Comparison of ENCODE assay signal across 7 mouse cellular contexts in the genomic region with DNA sequence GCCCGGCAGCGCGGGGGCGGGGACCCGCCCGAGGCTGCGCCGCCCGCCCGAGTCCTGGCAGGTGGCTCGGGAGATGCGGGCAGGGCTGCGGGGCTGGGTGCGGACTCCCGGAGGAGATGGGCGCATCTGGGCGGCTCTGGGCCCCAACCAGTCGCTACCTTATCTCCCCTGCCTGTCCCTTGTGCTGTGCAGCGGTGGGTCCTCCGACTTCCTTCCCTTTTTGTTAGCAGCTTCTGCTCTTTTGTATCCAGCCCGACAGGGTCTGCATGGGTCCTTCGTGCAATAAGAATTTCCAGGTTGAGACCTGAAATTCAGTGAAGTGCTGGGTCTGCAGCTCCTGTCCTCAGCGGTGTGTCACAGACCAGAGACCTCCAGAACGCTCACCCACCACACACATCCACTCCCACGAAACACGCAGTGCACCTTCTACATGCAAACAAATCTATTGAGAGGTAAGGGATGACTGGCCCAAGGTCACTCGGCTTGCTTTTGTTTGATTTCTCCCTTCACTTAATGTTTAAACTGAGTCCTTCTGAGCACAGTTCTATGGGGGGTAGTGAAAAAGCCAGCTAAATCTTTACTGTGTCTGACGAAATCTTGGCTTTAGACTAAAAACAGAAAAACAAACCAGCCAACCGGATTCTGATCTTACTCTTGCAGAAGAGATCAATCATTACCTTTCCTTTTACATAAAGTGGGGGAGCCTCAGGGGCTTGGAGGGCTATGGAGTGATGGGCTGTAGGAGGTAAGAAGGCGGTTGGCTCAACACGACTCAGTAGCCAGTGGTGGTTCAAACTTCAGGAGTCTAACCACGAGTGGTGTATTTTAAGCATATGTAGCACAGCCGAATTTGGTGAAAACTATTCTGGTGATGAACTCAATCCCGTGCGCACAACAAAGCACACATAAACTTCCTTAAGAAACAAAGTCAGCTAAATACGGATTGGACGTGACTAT. TPM values are rescaled to one million over a fixed set of nuclear protein-coding genes. Genes with fewer than 3 reads are reported as not detected.
DNase-seq lines count a peak whose midpoint lies in the region; ATAC-seq lines count a peak whose summit lies in the region.

No protein-coding gene starts in this region.

- H3K27me3 ChIP-seq in lung, embryonic 16.5 days (ENCODE audit: control insufficient read depth, insufficient read depth, low read depth, low read length): peaks cover 25% of the 10 kb centered on the region
- H3K27me3 ChIP-seq in forebrain, embryonic 12.5 days: peaks cover 53% of the 10 kb centered on the region
- peaks cover 7% of the 10 kb centered on the region for H3K27me3 ChIP-seq in midbrain, embryonic 14.5 days (ENCODE audit: control insufficient read depth, insufficient read depth, low read length)

- WGBS in lung, embryonic 16.5 days: 14% methylated on average over 34 of the region's 37 CpGs
- WGBS in forebrain, embryonic 12.5 days: 21% methylated on average over 32 of the region's 37 CpGs
- 20% methylated on average over 37 of the region's 37 CpGs for WGBS in midbrain, embryonic 14.5 days

- peak overlapping the region; percentile 69 for H3K9ac ChIP-seq in lung, embryonic 16.5 days (ENCODE audit: low read length)
- peak overlapping the region; percentile 71 for H3K9ac ChIP-seq in forebrain, embryonic 12.5 days
- H3K9ac ChIP-seq in midbrain, embryonic 14.5 days (replicated peaks; ENCODE audit: low read length): peak overlapping the region; percentile 92

- H3K4me1 ChIP-seq in lung, embryonic 16.5 days (replicated peaks; ENCODE audit: control insufficient read depth, insufficient read depth, low read length): peaks cover 4% of the 10 kb centered on the region; the same call in 1 of the 2 replicates
- H3K4me1 ChIP-seq in forebrain, embryonic 12.5 days: peaks cover 21% of the 10 kb centered on the region
- H3K4me1 ChIP-seq in midbrain, embryonic 14.5 days (ENCODE audit: control insufficient read depth, insufficient read depth, low read length): peaks cover 15% of the 10 kb centered on the region; the same call in 1 of the 2 replicates

- ATAC-seq in lung, embryonic 16.5 days (ENCODE audit: low read depth): peak; percentile 48
- no peak; the same call in 1 of the 2 replicates for ATAC-seq in forebrain, embryonic 12.5 days (ENCODE audit: low FRiP score)
- peak; percentile 22; the same call in 1 of the 2 replicates for ATAC-seq in midbrain, embryonic 14.5 days (ENCODE audit: low FRiP score, low TSS enrichment)

- no peak for DNase-seq in lung, postnatal 14 days
- peak; percentile 56 for DNase-seq in brain, adult 2 months (ENCODE audit: low read depth, low spot score)
- peak; percentile 28 to 53 for DNase-seq in layer of hippocampus, postnatal 14 days (ENCODE audit: low spot score in 2 of 2)
- no peak for DNase-seq in midbrain, embryonic 14.5 days
- no peak for DNase-seq in gastrocnemius, postnatal 10 days

- H3K4me3 ChIP-seq in lung, embryonic 16.5 days (ENCODE audit: low read length): peak overlapping the region; percentile 71
- peak overlapping the region; percentile 64 for H3K4me3 ChIP-seq in forebrain, embryonic 12.5 days (replicated peaks)
- peak overlapping the region; percentile 77 for H3K4me3 ChIP-seq in midbrain, embryonic 14.5 days (replicated peaks; ENCODE audit: low read depth, low read length)

- H3K27ac ChIP-seq in lung, embryonic 16.5 days (ENCODE audit: low read length): no peak overlapping the region
- H3K27ac ChIP-seq in forebrain, embryonic 12.5 days: peak overlapping the region; percentile 6
- H3K27ac ChIP-seq in midbrain, embryonic 14.5 days (replicated peaks; ENCODE audit: low read depth, low read length): peak overlapping the region; percentile 89

- H3K36me3 ChIP-seq in lung, embryonic 16.5 days (ENCODE audit: control insufficient read depth, insufficient read depth, low read length): no peaks in the 10 kb centered on the region
- no peaks in the 10 kb centered on the region for H3K36me3 ChIP-seq in forebrain, embryonic 12.5 days (replicated peaks)
- H3K36me3 ChIP-seq in midbrain, embryonic 14.5 days (ENCODE audit: control insufficient read depth, insufficient read depth, low read length): 0 out of 2 replicates have a peak, but pooled peaks cover 4% of the 10 kb centered on the region

- peak overlapping the region; percentile 99 for H3K4me2 ChIP-seq in lung, embryonic 16.5 days (ENCODE audit: low read depth, low read length)
- H3K4me2 ChIP-seq in forebrain, embryonic 12.5 days: peak overlapping the region; percentile 92
- H3K4me2 ChIP-seq in midbrain, embryonic 14.5 days (ENCODE audit: low read length): peak overlapping the region; percentile 91

- H3K9me3 ChIP-seq in lung, embryonic 16.5 days (ENCODE audit: control insufficient read depth, low read length): no peaks in the 10 kb centered on the region
- H3K9me3 ChIP-seq in forebrain, embryonic 12.5 days: no peaks in the 10 kb centered on the region
- no peaks in the 10 kb centered on the region for H3K9me3 ChIP-seq in midbrain, embryonic 14.5 days (ENCODE audit: control insufficient read depth, low read length)

RNA-seq across cellular contexts. Expression of gene Atp8a2, which starts 19.1 kb away (rescaled TPM):
- polyA plus RNA-seq in lung, embryonic 16.5 days (2015; fragmentation: Nextera tagmentation; extraction: Ambion mirVana): 0.88 and 1.7 TPM in 2 replicates
- polyA plus RNA-seq in forebrain, embryonic 12.5 days (2016; fragmentation: Nextera tagmentation; extraction: Ambion mirVana): 13.3 and 14.1 TPM in 2 replicates
- 10 to 100 TPM; 51.4 to 61.8 TPM for total RNA-seq in layer of hippocampus, postnatal 14 days (2021)
- polyA plus RNA-seq in midbrain, embryonic 14.5 days (2014; fragmentation: Nextera tagmentation; extraction: Ambion mirVana): 33.4 and 37.1 TPM in 2 replicates
- total RNA-seq in gastrocnemius, postnatal 10 days (2021): 1 to 10 TPM; 1.4 to 1.6 TPM

Comparison
In these comparisons a context has a peak if more than half of its experiments do, and no peak if none do; other contexts are left out.
1. DNase-seq: peak in brain, adult 2 months (single experiment) and layer of hippocampus, postnatal 14 days (2 of 2); none in lung, postnatal 14 days (single experiment), midbrain, embryonic 14.5 days (single experiment) and gastrocnemius, postnatal 10 days (single experiment).
2. Peak in every context shown above with its lines, with median percentiles within 50 percentile points of each other: H3K4me2 ChIP-seq, H3K4me3 ChIP-seq and H3K9ac ChIP-seq.